Mouse (Mus musculus): ENCODE data around the gene Pck2. TPM values are rescaled to one million over a fixed set of nuclear protein-coding genes. Genes with fewer than 3 reads are reported as not detected.

The Pck2 gene
- polyA plus RNA-seq, 1 experiment from 2014 or later, result 19.2 TPM

Other genes with a start within 250 kb of the Pck2 start
- 12.4 and 14.1 TPM in 2 replicates for gene Dhrs4, start 61.5 kb upstream of the Pck2 start, polyA plus RNA-seq (2014; fragmentation: Nextera tagmentation; extraction: Ambion mirVana)
- 30.0 and 31.1 TPM in 2 replicates for gene Carmil3, start 49.6 kb upstream of the Pck2 start, polyA plus RNA-seq (2014; fragmentation: Nextera tagmentation; extraction: Ambion mirVana)
- gene Cpne6, start 29.8 kb upstream of the Pck2 start, polyA plus RNA-seq (2014; fragmentation: Nextera tagmentation; extraction: Ambion mirVana), result 3.2 and 4.2 TPM in 2 replicates
- 0.10 and 0.17 TPM in 2 replicates for gene Nrl, start 15.3 kb upstream of the Pck2 start, polyA plus RNA-seq (2014; fragmentation: Nextera tagmentation; extraction: Ambion mirVana)
- 107 and 112 TPM in 2 replicates for gene Dcaf11, start 19.7 kb downstream of the Pck2 start, polyA plus RNA-seq (2014; fragmentation: Nextera tagmentation; extraction: Ambion mirVana)
- 1.4 TPM in 1 of 2 replicates, not detected in the other for gene A730061H03Rik, start 20.1 kb downstream of the Pck2 start, polyA plus RNA-seq (2014; fragmentation: Nextera tagmentation; extraction: Ambion mirVana)
- 0.27 TPM in 1 of 2 replicates, not detected in the other for gene Fitm1, start 35.4 kb downstream of the Pck2 start, polyA plus RNA-seq (2014; fragmentation: Nextera tagmentation; extraction: Ambion mirVana)
- 192 and 207 TPM in 2 replicates for gene Psme1, start 37.9 kb downstream of the Pck2 start, polyA plus RNA-seq (2014; fragmentation: Nextera tagmentation; extraction: Ambion mirVana)
- 37.2 and 39.2 TPM in 2 replicates for gene Emc9, start 45.0 kb downstream of the Pck2 start, polyA plus RNA-seq (2014; fragmentation: Nextera tagmentation; extraction: Ambion mirVana)
- 152 and 179 TPM in 2 replicates for gene Psme2, start 50.8 kb downstream of the Pck2 start, polyA plus RNA-seq (2014; fragmentation: Nextera tagmentation; extraction: Ambion mirVana)
- gene Rnf31, start 51.4 kb downstream of the Pck2 start, polyA plus RNA-seq (2014; fragmentation: Nextera tagmentation; extraction: Ambion mirVana), result 12.5 and 20.4 TPM in 2 replicates
- 7.4 and 8.0 TPM in 2 replicates for gene Irf9, start 63.3 kb downstream of the Pck2 start, polyA plus RNA-seq (2014; fragmentation: Nextera tagmentation; extraction: Ambion mirVana)
- gene Rec8, start 77.8 kb downstream of the Pck2 start, polyA plus RNA-seq (2014; fragmentation: Nextera tagmentation; extraction: Ambion mirVana), result 8.6 and 9.0 TPM in 2 replicates
- gene Ipo4, start 95.7 kb downstream of the Pck2 start, polyA plus RNA-seq (2014; fragmentation: Nextera tagmentation; extraction: Ambion mirVana), result 110 and 114 TPM in 2 replicates
- gene Gm49378, start 97.6 kb downstream of the Pck2 start, polyA plus RNA-seq (2014; fragmentation: Nextera tagmentation; extraction: Ambion mirVana), result 1.5 and 2.8 TPM in 2 replicates
- 58.9 and 68.0 TPM in 2 replicates for gene Tm9sf1, start 103.5 kb downstream of the Pck2 start, polyA plus RNA-seq (2014; fragmentation: Nextera tagmentation; extraction: Ambion mirVana)
- gene Tssk4, start 109.9 kb downstream of the Pck2 start, polyA plus RNA-seq (2014; fragmentation: Nextera tagmentation; extraction: Ambion mirVana), result 0.31 and 0.33 TPM in 2 replicates
- 70.4 and 71.0 TPM in 2 replicates for gene Mdp1, start 120.2 kb downstream of the Pck2 start, polyA plus RNA-seq (2014; fragmentation: Nextera tagmentation; extraction: Ambion mirVana)
- 35.8 and 40.8 TPM in 2 replicates for gene Gmpr2, start 131.7 kb downstream of the Pck2 start, polyA plus RNA-seq (2014; fragmentation: Nextera tagmentation; extraction: Ambion mirVana)
- 544 and 612 TPM in 2 replicates for gene Nedd8, start 131.9 kb downstream of the Pck2 start, polyA plus RNA-seq (2014; fragmentation: Nextera tagmentation; extraction: Ambion mirVana)
- 24.3 and 25.1 TPM in 2 replicates for gene Tinf2, start 141.6 kb downstream of the Pck2 start, polyA plus RNA-seq (2014; fragmentation: Nextera tagmentation; extraction: Ambion mirVana)
- gene Tgm1, start 173.7 kb downstream of the Pck2 start, polyA plus RNA-seq (2014; fragmentation: Nextera tagmentation; extraction: Ambion mirVana), result 0.14 and 0.25 TPM in 2 replicates
- gene Rabggta, start 182.0 kb downstream of the Pck2 start, polyA plus RNA-seq (2014; fragmentation: Nextera tagmentation; extraction: Ambion mirVana), result 46.2 and 48.8 TPM in 2 replicates
- gene Dhrs1, start 205.4 kb downstream of the Pck2 start, polyA plus RNA-seq (2014; fragmentation: Nextera tagmentation; extraction: Ambion mirVana), result 70.8 and 72.3 TPM in 2 replicates
- 31.4 and 33.0 TPM in 2 replicates for gene Nop9, start 205.4 kb downstream of the Pck2 start, polyA plus RNA-seq (2014; fragmentation: Nextera tagmentation; extraction: Ambion mirVana)
- gene Cideb, start 218.2 kb downstream of the Pck2 start, polyA plus RNA-seq (2014; fragmentation: Nextera tagmentation; extraction: Ambion mirVana), result not detected in 2 replicates
- gene Ltb4r2, start 221.2 kb downstream of the Pck2 start, polyA plus RNA-seq (2014; fragmentation: Nextera tagmentation; extraction: Ambion mirVana), result 0.36 and 0.70 TPM in 2 replicates
- gene Ltb4r1, start 225.7 kb downstream of the Pck2 start, polyA plus RNA-seq (2014; fragmentation: Nextera tagmentation; extraction: Ambion mirVana), result 0.20 TPM in 1 of 2 replicates, not detected in the other
- gene Adcy4, start 243.8 kb downstream of the Pck2 start, polyA plus RNA-seq (2014; fragmentation: Nextera tagmentation; extraction: Ambion mirVana), result 5.0 and 5.8 TPM in 2 replicates
- gene Ripk3, start 248.6 kb downstream of the Pck2 start, polyA plus RNA-seq (2014; fragmentation: Nextera tagmentation; extraction: Ambion mirVana), result 1.8 and 2.9 TPM in 2 replicates